In genomic region chr12:106597636-106598035, GRCm38 (mm10) we compare ENCODE assay signal across 23 mouse cellular contexts.
A peak's percentile ranks its signal among the peaks of the same experiment; 100 is the strongest.
DNase-seq lines count a peak whose midpoint lies in the region; ATAC-seq and TF ChIP-seq lines count a peak whose summit lies in the region.
"Had no signal": no experiment of that assay in that cellular context is flagged by ENCODE, and none has a peak within 500 bp of the region (broad histone marks: within the 10 kb centered on the region; RNA-seq: fewer than 3 reads in every experiment).

No protein-coding gene starts in this region.

- TF ChIP-seq CTCF in brain, embryonic 14.5 days (IDR thresholded peaks at IDR 0.05; ENCODE audit: borderline replicate concordance, extremely low read depth, insufficient read depth, insufficient read length) = no peak

- no peak for DNase-seq in heart, postnatal 10 days
- DNase-seq in hindbrain, embryonic 11.5 days (ENCODE audit: low spot score) = peak; percentile 54
- no peak for DNase-seq in hindbrain, embryonic 14.5 days (ENCODE audit: low spot score)
- DNase-seq in brain, embryonic 14.5 days (ENCODE audit: low read depth) = peak; percentile 6
- DNase-seq in right cerebral cortex, adult 2 months (ENCODE audit: low spot score in 2 of 2) = no peak
- DNase-seq: adrenal gland, postnatal 14 days; cerebellum, adult 11 months; cerebellum, postnatal 25 days; gastrocnemius, postnatal 36 days; heart, postnatal 14 days; kidney, adult 9 months; lung, postnatal 4 days; thymus, adult 2 months had no signal

- intact Hi-C loops in heart, postnatal 10 days (cut with DNase I) = no loop called here

- ATAC-seq in heart, embryonic 11.5 days (replicated peaks; ENCODE audit: insufficient number of reproducible peaks, low FRiP score, low TSS enrichment) = no peak
- peak; percentile 54; the same call in 1 of the 2 replicates for ATAC-seq in hindbrain, embryonic 11.5 days (ENCODE audit: low FRiP score)
- no peak for ATAC-seq in hindbrain, embryonic 14.5 days (ENCODE audit: low FRiP score)
- ATAC-seq in hindbrain, embryonic 13.5 days (ENCODE audit: low FRiP score) = no peak
- ATAC-seq: forebrain, embryonic 14.5 days; intestine, embryonic 15.5 days had no signal

- 7% methylated on average over 12 of the region's 12 CpGs for WGBS in heart, embryonic 11.5 days (ENCODE audit: insufficient replicate concordance)
- WGBS in hindbrain, embryonic 11.5 days = 29% methylated on average over 12 of the region's 12 CpGs
- 27% methylated on average over 12 of the region's 12 CpGs for WGBS in hindbrain, embryonic 14.5 days
- WGBS in hindbrain, embryonic 13.5 days = 21% methylated on average over 12 of the region's 12 CpGs

- H3K4me2 ChIP-seq in heart, embryonic 11.5 days = peak overlapping the region; percentile 12
- no peak overlapping the region for H3K4me2 ChIP-seq in hindbrain, embryonic 11.5 days (replicated peaks; ENCODE audit: low read depth, low read length)
- no peak overlapping the region for H3K4me2 ChIP-seq in hindbrain, embryonic 14.5 days (replicated peaks)
- H3K4me2 ChIP-seq in hindbrain, embryonic 13.5 days = no peak overlapping the region
- H3K4me2 ChIP-seq: embryonic facial prominence, embryonic 12.5 days; intestine, embryonic 15.5 days; lung, embryonic 15.5 days; midbrain, embryonic 11.5 days; neural tube, embryonic 13.5 days had no signal

- H3K27ac ChIP-seq in heart, embryonic 11.5 days (ENCODE audit: low read depth, low read length) = no peak overlapping the region
- H3K27ac ChIP-seq in hindbrain, embryonic 11.5 days (ENCODE audit: low read depth, low read length) = no peak overlapping the region
- H3K27ac ChIP-seq in hindbrain, embryonic 14.5 days = no peak overlapping the region
- H3K27ac ChIP-seq in hindbrain, embryonic 13.5 days = 0 out of 2 replicates have a peak overlapping the region, but pooled peaks have one; percentile 25
- H3K27ac ChIP-seq: embryonic facial prominence, embryonic 12.5 days; intestine, embryonic 15.5 days; liver, embryonic 14.5 days; lung, embryonic 15.5 days; neural tube, embryonic 13.5 days had no signal

- no peak for TF ChIP-seq POLR2A in brain, embryonic 14.5 days (IDR thresholded peaks at IDR 0.05; ENCODE audit: borderline replicate concordance, extremely low read depth, insufficient read depth, insufficient read length, poor library complexity, severe bottlenecking)

- H3K27me3 ChIP-seq in heart, embryonic 11.5 days (ENCODE audit: control insufficient read depth, insufficient read depth, low read length) = no peaks in the 10 kb centered on the region
- H3K27me3 ChIP-seq in hindbrain, embryonic 11.5 days (ENCODE audit: control insufficient read depth, insufficient read depth, low read length) = no peaks in the 10 kb centered on the region
- no peaks in the 10 kb centered on the region for H3K27me3 ChIP-seq in hindbrain, embryonic 14.5 days (ENCODE audit: control insufficient read depth, insufficient read depth, low read length)
- no peaks in the 10 kb centered on the region for H3K27me3 ChIP-seq in hindbrain, embryonic 13.5 days
- H3K27me3 ChIP-seq: CH12.LX; embryonic facial prominence, embryonic 12.5 days; intestine, embryonic 15.5 days; lung, embryonic 15.5 days; neural tube, embryonic 13.5 days had no signal

- no peak overlapping the region for H3K4me3 ChIP-seq in heart, embryonic 11.5 days (ENCODE audit: low read depth, low read length)
- H3K4me3 ChIP-seq in hindbrain, embryonic 11.5 days (ENCODE audit: low read depth, low read length) = no peak overlapping the region
- H3K4me3 ChIP-seq in hindbrain, embryonic 14.5 days (replicated peaks; ENCODE audit: low read length) = no peak overlapping the region
- no peak overlapping the region for H3K4me3 ChIP-seq in hindbrain, embryonic 13.5 days
- H3K4me3 ChIP-seq: embryonic facial prominence, embryonic 12.5 days; intestine, embryonic 15.5 days; lung, embryonic 15.5 days; neural tube, embryonic 13.5 days had no signal

- no peak overlapping the region for H3K9ac ChIP-seq in heart, embryonic 11.5 days (ENCODE audit: low read depth, low read length)
- H3K9ac ChIP-seq in hindbrain, embryonic 11.5 days (ENCODE audit: low read depth, low read length) = no peak overlapping the region
- no peak overlapping the region for H3K9ac ChIP-seq in hindbrain, embryonic 14.5 days
- H3K9ac ChIP-seq in hindbrain, embryonic 13.5 days = no peak overlapping the region
- H3K9ac ChIP-seq: embryonic facial prominence, embryonic 12.5 days; intestine, embryonic 15.5 days; liver, embryonic 14.5 days; lung, embryonic 15.5 days; neural tube, embryonic 13.5 days had no signal

- no peaks in the 10 kb centered on the region for H3K36me3 ChIP-seq in heart, embryonic 11.5 days (ENCODE audit: control insufficient read depth, insufficient read depth, low read length)
- no peaks in the 10 kb centered on the region for H3K36me3 ChIP-seq in hindbrain, embryonic 11.5 days (ENCODE audit: control insufficient read depth, insufficient read depth, low read length)
- H3K36me3 ChIP-seq in hindbrain, embryonic 14.5 days (replicated peaks; ENCODE audit: control insufficient read depth, insufficient read depth) = no peaks in the 10 kb centered on the region
- no peaks in the 10 kb centered on the region for H3K36me3 ChIP-seq in hindbrain, embryonic 13.5 days
- H3K36me3 ChIP-seq: embryonic facial prominence, embryonic 12.5 days; intestine, embryonic 15.5 days; lung, embryonic 15.5 days; neural tube, embryonic 13.5 days had no signal

- no peaks in the 10 kb centered on the region for H3K4me1 ChIP-seq in heart, embryonic 11.5 days (ENCODE audit: control insufficient read depth, insufficient read depth, low read length)
- H3K4me1 ChIP-seq in hindbrain, embryonic 11.5 days (replicated peaks; ENCODE audit: control insufficient read depth, insufficient read depth, low read length) = no peaks in the 10 kb centered on the region
- 0 out of 2 replicates have a peak, but pooled peaks cover 2% of the 10 kb centered on the region for H3K4me1 ChIP-seq in hindbrain, embryonic 14.5 days (replicated peaks; ENCODE audit: control insufficient read depth, insufficient read depth, low read length)
- peaks cover 9% of the 10 kb centered on the region; the same call in 1 of the 2 replicates for H3K4me1 ChIP-seq in hindbrain, embryonic 13.5 days (replicated peaks)
- H3K4me1 ChIP-seq: embryonic facial prominence, embryonic 12.5 days; intestine, embryonic 15.5 days; lung, embryonic 15.5 days had no signal

- no peaks in the 10 kb centered on the region for H3K9me3 ChIP-seq in heart, embryonic 11.5 days (replicated peaks; ENCODE audit: control insufficient read depth, low read length)
- no peaks in the 10 kb centered on the region for H3K9me3 ChIP-seq in hindbrain, embryonic 11.5 days (ENCODE audit: control insufficient read depth, low read length)
- no peaks in the 10 kb centered on the region for H3K9me3 ChIP-seq in hindbrain, embryonic 14.5 days (ENCODE audit: control insufficient read depth, low read length)
- no peaks in the 10 kb centered on the region for H3K9me3 ChIP-seq in hindbrain, embryonic 13.5 days
- H3K9me3 ChIP-seq: embryonic facial prominence, embryonic 12.5 days; intestine, embryonic 15.5 days; lung, embryonic 15.5 days; neural tube, embryonic 13.5 days had no signal

Comparison
In these comparisons a context has a peak if more than half of its experiments do, and no peak if none do; other contexts are left out.
1. DNase-seq: peak in hindbrain, embryonic 11.5 days (single experiment) and brain, embryonic 14.5 days (single experiment); none in heart, postnatal 10 days (0 of 2), hindbrain, embryonic 14.5 days (single experiment) and right cerebral cortex, adult 2 months (0 of 2).